Mouse (Mus musculus) liver, adult 2 months (tissue): ENCODE measurements around the gene Wscd2.

ENCODE experiments used
- CTCF ChIP-seq: fragments of 200-500 bp; IDR thresholded peaks from 2 replicates; pipeline ENCODE4 v1.5.1; 2011; ENCODE audit warnings: low read depth, low read length, control low read depth
- POLR2A ChIP-seq: fragments of 200-500 bp; IDR thresholded peaks from 2 replicates; pipeline ENCODE4 v1.6.1; 2011; ENCODE audit warnings: low read length, control low read depth; ENCODE audit not compliant: insufficient read depth; ENCODE audit errors: extremely low read depth

DNA sequence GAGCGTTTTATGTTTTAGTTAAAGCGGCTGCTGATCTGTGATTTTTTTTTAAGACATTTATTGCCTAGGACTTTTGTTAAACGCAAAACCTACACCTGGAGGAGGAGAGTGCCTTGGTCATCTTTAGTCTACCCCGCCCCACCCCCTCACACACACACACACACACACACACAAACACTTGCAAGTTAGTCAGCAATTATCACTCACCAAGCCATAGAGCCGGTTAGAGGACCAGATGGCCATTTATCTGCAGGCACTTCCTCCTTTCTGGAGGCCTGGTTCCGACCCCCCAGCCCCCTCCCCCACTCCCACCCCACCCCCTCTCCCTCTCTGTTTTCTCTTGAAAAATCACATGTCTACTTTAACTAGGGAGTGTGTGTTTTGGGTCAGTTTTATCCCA, 94.3 kb downstream of the Wscd2 start:
- no peak for TF ChIP-seq CTCF
- no peak for TF ChIP-seq POLR2A
